Mouse (Mus musculus): ENCODE measurements at regions not wholly inside any gene's neighbourhood (a gene's known extent, or its start where the extent isn't known, plus 50 kb on each side); places are given as distances from the start of the nearest gene placed in this dataset.
A peak's percentile ranks its signal among the peaks of the same experiment; 100 is the strongest.

DNA sequence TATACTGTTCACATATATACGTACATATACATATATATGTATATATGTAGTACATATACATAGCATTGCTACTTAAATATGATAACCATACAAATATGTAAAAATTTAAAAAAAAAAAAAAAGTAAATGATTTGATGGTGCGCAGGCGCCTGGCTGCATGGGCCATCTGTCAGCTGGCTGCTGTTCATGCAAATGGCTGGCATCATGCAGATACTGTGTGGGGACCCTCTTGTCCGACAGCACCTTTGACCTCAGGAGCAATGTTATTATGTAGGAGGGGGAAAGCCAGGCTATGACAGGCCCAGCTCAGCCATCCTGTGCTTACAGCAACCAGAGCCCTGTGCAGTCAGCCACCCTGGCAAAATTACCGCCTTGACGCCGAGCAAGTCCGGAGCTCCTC, 65.1 kb upstream of the Tnrc6c start:
- no peak for DNase-seq (ENCODE audit: inconsistent ontology term)

DNA sequence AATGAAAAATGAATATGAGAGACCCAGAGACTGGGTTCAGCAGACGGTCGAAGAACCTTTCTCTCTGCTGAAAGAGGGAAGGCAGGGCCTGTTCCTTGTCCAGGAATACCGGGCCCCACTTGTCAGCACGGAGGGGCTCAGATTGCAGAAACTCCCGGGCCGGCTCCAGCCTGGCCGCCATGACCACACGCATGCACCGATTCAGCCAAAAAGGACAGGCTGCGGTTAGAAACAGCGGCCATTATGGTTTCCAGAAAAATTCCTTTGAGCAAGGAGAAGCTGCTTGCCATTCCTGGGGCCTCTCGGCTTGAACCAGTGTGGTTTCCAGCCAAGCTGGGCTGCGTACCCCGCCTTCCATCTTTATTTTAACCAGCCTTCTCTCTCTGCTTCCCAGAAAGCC, 64.7 kb upstream of the Tnrc6c start:
- DNase-seq (ENCODE audit: inconsistent ontology term): no peak

DNA sequence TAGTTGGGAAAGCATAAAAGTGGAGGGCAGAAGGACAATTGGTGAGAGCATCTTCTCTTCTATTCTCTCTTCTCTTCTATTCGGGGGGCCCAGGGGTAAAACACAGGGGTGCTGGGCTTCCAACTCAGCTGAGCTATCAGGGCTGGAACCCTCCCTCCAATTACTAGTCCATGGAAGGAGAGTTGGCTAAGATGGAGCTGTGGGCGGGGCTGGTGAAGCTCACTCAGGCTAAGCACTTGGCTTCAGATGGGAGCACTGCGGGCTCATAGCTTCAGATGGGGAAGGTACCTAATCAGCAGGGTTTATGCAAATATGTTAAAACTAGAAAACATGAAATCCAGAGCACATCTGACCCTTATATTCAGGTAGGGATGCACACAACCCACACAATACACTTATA, 61.5 kb upstream of the Tnrc6c start:
- DNase-seq (ENCODE audit: inconsistent ontology term): no peak

DNA sequence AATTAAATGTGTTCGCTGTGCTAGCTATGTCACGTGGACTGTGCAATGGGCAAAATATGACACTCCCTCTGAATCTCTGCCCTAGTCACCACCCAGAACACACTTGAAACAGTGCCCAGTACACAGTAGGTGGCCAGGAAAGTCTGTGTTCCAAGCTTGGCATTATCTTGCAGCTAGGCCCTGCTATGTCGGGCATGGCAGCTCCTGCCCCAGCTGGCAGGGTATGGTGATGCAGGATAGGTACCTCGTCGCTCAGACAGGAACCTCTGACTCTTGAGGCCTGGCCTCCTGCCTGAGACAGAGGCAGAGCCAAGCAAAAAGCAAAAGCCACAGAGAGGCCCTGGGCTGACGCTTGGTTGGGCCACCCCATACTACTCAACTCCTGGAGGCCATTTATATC, 57.9 kb upstream of the Tnrc6c start:
- DNase-seq (ENCODE audit: inconsistent ontology term): peak; percentile 81

DNA sequence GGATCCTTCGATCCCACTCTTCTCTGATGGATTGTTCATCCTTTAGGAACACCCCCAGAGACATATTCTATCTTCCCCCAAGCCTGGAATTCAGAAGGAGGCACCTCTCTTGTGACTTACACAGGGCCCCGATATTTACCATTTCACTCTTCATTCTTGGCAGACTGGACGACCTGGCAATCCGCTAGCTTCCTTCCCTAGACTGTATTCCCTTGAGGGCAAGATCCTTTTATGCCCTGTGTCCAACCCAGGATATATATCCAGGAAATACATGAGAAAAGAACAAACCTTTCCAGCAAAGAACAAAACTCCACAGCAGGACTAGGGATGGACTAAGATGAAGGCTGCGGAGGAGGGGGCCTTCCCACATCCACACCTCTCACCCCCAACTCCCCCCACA, 56.3 kb upstream of the Tnrc6c start:
- DNase-seq (ENCODE audit: inconsistent ontology term): no peak

DNA sequence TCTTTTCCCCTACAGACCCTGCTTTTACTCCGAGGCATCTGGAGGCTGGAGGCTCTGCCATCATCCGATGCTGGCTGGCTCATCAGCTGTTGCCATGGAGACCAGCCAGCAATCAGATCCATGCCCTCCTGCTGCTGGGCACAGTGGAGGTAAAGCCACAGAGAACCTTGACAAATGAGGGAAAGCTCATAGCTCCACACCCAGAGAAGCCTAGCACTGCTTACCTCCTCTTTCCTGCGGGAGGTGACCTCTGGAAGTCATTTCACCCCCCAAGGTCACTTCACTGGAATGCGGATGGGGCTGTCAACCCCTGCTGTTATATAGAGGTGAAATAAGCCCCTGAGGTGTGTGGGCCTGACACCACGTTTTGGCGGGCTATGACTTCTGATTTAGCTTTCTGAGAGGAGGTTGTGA, 55.9 kb upstream of the Tnrc6c start:
- peak; percentile 44 for DNase-seq (ENCODE audit: inconsistent ontology term)

DNA sequence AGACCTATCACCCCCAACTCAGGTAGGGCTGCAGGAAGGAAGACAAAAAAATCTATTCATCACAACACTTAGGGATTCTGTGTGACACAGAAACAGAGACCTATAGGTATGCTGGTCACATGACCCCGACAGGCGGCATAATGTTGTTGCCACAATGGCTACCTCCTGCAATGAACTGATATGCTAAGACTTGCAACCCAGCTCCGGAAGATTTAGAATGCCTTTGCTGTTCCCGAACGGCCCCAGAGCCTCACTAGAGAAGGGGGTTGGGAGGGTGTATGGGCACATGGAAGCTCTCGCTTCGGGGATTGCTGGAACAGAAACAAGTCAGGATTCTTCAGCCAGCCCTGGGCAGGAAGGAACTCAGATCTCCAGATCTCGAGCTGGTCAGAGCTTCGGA, 55.5 kb upstream of the Tnrc6c start:
- no peak for DNase-seq (ENCODE audit: inconsistent ontology term)

DNA sequence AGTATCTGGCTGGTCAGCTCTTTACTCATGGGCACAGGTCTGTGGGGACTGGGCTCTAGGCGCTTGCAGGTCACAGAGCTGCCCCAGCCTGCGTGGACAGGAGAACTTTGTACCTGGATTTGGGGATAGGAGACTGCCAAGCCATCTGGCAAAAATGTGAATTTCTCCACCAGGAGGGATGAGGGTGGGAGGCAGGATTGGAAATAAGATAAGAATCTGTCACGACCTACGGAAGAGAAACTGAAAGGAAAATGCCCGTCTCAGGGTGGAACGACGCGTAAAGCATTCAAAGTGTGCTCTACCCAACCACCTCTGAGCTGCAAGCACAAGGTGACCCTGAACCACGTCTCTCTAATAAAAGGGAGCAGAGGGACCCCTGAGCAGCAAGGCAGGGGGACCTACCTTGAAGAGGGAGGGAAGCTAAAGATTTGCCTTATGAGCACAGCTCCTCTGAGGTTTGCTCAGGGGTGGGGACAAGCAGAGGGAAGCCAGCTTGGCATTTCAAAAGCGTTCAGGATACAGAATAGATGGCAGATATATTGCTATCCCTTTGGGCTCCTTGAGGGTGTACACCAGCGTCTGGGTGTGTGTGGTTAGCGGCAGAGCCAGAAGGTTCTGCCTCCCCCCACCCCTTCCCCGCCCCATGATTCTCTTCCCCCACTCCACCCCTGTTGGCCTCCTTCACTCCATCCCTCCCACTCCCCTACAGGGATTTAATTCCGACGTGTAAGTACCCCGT, 54.9 kb upstream of the Tnrc6c start:
- DNase-seq (ENCODE audit: inconsistent ontology term): peak; percentile 43

DNA sequence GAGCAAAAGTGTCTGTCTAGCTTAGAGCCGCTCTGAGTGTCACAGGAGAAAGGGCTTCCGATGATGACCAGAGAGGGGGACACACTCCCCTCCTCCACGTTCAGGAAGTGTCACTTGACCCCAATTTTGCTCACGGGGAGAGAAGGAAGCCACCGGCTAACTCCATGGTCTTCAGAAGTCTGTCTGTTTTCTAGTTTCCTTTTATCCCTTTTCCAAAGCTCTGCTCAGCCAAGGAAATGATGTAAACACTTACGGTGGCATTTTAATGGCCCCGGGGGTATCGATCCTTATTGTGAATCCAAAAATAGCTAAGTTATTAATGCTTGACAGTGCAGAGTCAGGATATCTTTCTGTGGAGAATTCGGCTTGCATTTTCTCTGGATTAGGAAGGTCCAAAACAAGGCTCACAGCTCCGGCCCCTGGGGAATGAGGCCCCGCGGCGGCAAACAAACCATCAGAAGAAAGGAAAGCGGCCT, 54.3 kb upstream of the Tnrc6c start:
- DNase-seq (ENCODE audit: inconsistent ontology term): no peak

DNA sequence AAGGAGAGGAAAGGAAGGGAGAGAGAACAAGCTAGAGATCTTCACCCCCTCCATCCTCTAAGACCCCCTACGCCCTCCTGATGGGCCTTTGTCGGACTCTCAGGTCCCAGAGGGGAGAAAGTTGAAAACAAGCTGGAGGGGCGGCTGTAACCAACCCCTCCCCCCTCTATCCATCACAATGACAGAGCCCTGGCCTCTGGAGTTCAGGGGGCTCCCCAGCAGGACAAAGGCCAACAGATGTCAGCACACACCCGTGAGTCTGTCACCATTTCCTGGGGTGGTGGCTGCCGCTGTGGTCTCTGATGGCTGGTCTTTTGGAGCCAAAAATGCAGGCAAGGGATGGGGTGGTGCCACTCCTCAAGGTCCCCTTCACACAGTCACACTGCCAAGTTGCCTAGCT, 52.9 kb upstream of the Tnrc6c start:
- no peak for DNase-seq (ENCODE audit: inconsistent ontology term)

DNA sequence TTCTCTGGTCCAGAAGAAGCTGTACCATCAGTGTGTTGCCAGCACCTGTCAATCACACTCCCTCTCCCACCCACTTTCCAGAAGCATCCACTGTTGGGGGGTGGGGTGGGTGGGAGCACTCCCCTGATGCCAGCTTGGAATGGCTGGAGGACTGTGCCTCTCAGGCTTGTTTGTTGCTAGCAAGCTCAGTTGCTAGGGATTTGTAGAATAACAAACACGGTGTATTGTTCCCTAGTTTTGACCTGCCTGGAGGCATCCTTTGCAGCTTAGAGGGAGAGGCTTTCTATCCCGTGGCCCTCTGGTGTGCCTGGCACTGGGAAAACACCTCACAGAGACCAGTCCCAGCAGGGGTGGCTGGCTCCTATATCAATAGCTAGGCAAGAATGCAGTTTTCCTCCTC, 50.1 kb upstream of the Tnrc6c start:
- DNase-seq (ENCODE audit: inconsistent ontology term): no peak
